Mouse (Mus musculus) cerebellum, adult 11 months (tissue): ENCODE results near the gene Vmn2r72.

Experiments used
- DNase-seq: peaks from one replicate; pipeline ENCODE4 v3.0.0; 2022

Vmn2r72 gene

GRCm38 (mm10) chr7:85754997-85755396 is at the start of gene Vmn2r72:
Gene Vmn2r72, minus strand, starts transcription at chr7:85755097.
- no peak for DNase-seq
